Mouse (Mus musculus) adrenal gland, adult 10 weeks (tissue): Measurements from ENCODE around the gene Hist1h2ae. TPM values are rescaled to one million over a fixed set of nuclear protein-coding genes. Genes with fewer than 3 reads are reported as not detected.

ENCODE experiments used
- polyA plus RNA-seq: library from polyadenylated mRNA; stranded (reverse); fragments of 350-450 nt; fragmentation: Illumina TruSeq; extraction: RNeasy Lipid Tissue Mini Kit (QIAGEN cat#74804); gene quantifications from one replicate; pipeline ENCODE4 v1.2.3, GENCODE M21; 2014; ENCODE audit warnings: low read depth, low replicate concordance

Gene Hist1h2ae
- polyA plus RNA-seq, 1 experiment from 2014 or later: not detected

Other genes with a start within 250 kb of the Hist1h2ae start
- 102 TPM for gene Zfp322a, start 202.0 kb downstream of the Hist1h2ae start, polyA plus RNA-seq
- 2.9 TPM for gene Abt1, start 147.4 kb downstream of the Hist1h2ae start, polyA plus RNA-seq
- gene Btn1a1, start 105.3 kb downstream of the Hist1h2ae start, polyA plus RNA-seq: not detected
- gene Btn2a2, start 82.4 kb downstream of the Hist1h2ae start, polyA plus RNA-seq: not detected
- gene Hist1h4h, start 40.2 kb downstream of the Hist1h2ae start, polyA plus RNA-seq: not detected
- not detected for gene Hist1h2af, start 37.3 kb downstream of the Hist1h2ae start, polyA plus RNA-seq
- not detected for gene Hist1h3g, start 35.8 kb downstream of the Hist1h2ae start, polyA plus RNA-seq
- gene Hist1h2bh, start 27.8 kb downstream of the Hist1h2ae start, polyA plus RNA-seq: 2.7 TPM
- not detected for gene Hist1h3f, start 27.2 kb downstream of the Hist1h2ae start, polyA plus RNA-seq
- not detected for gene Hist1h4f, start 19.6 kb downstream of the Hist1h2ae start, polyA plus RNA-seq
- gene Hist1h1d, start 18.0 kb downstream of the Hist1h2ae start, polyA plus RNA-seq: 0.70 TPM
- not detected for gene Hist1h3e, start 8.9 kb downstream of the Hist1h2ae start, polyA plus RNA-seq
- 2.4 TPM for gene Hist1h2bg, start 176 bp upstream of the Hist1h2ae start, polyA plus RNA-seq
- gene Hist1h2bf, start 3.0 kb upstream of the Hist1h2ae start, polyA plus RNA-seq: not detected
- not detected for gene Hist1h2ad, start 3.2 kb upstream of the Hist1h2ae start, polyA plus RNA-seq
- gene Hist1h3d, start 4.5 kb upstream of the Hist1h2ae start, polyA plus RNA-seq: 2.2 TPM
- 0.76 TPM for gene Hist1h4d, start 10.4 kb upstream of the Hist1h2ae start, polyA plus RNA-seq
- 15.6 TPM for gene Hist1h2be, start 49.9 kb upstream of the Hist1h2ae start, polyA plus RNA-seq
- 1.3 TPM for gene Hist1h1e, start 51.3 kb upstream of the Hist1h2ae start, polyA plus RNA-seq
- gene Hist1h2ac, start 112.7 kb upstream of the Hist1h2ae start, polyA plus RNA-seq: 1.7 TPM
- gene Hist1h2bc, start 113.0 kb upstream of the Hist1h2ae start, polyA plus RNA-seq: 322 TPM
- gene Hist1h1t, start 124.6 kb upstream of the Hist1h2ae start, polyA plus RNA-seq: not detected
- not detected for gene Hist1h4c, start 127.2 kb upstream of the Hist1h2ae start, polyA plus RNA-seq
- 85.7 TPM for gene Hfe, start 139.6 kb upstream of the Hist1h2ae start, polyA plus RNA-seq
- gene Hist1h1c, start 167.6 kb upstream of the Hist1h2ae start, polyA plus RNA-seq: 40.8 TPM
- not detected for gene Hist1h3c, start 174.4 kb upstream of the Hist1h2ae start, polyA plus RNA-seq
- gene Hist1h2bb, start 175.5 kb upstream of the Hist1h2ae start, polyA plus RNA-seq: not detected
- not detected for gene Hist1h2ab, start 179.9 kb upstream of the Hist1h2ae start, polyA plus RNA-seq
- not detected for gene Hist1h3b, start 181.0 kb upstream of the Hist1h2ae start, polyA plus RNA-seq
- not detected for gene Hist1h4b, start 185.8 kb upstream of the Hist1h2ae start, polyA plus RNA-seq
- gene Hist1h4a, start 190.0 kb upstream of the Hist1h2ae start, polyA plus RNA-seq: not detected
- gene Hist1h3a, start 191.2 kb upstream of the Hist1h2ae start, polyA plus RNA-seq: not detected
- gene Hist1h1a, start 192.4 kb upstream of the Hist1h2ae start, polyA plus RNA-seq: not detected
- gene Trim38, start 198.7 kb upstream of the Hist1h2ae start, polyA plus RNA-seq: 0.99 TPM
- gene Slc17a2, start 235.8 kb upstream of the Hist1h2ae start, polyA plus RNA-seq: not detected